Mouse (Mus musculus) bone marrow, adult 2 months (tissue): ENCODE measurements around the gene Rab42.

Experiments used
- CTCF ChIP-seq: fragments of 200-500 bp; IDR thresholded peaks from 2 replicates; pipeline ENCODE4 v1.5.1; 2011; ENCODE audit warnings: low read length, control low read depth; ENCODE audit not compliant: control insufficient read depth, insufficient read depth
- POLR2A ChIP-seq: fragments of 200-500 bp; IDR thresholded peaks from 2 replicates; pipeline ENCODE4 v1.6.1; 2011; ENCODE audit warnings: low read depth, mild to moderate bottlenecking, control low read depth, low read length, borderline replicate concordance; ENCODE audit not compliant: control insufficient read depth

GRCm38 (mm10) chr4:132332880-132333279 lies 29.7 kb upstream of the Rab42 start:
- TF ChIP-seq CTCF (no peak), POLR2A (no peak)
